Mouse (Mus musculus) CH12.LX (cell line): ENCODE measurements at regions not wholly inside any gene's neighbourhood (a gene's known extent, or its start where the extent isn't known, plus 50 kb on each side); places are given as distances from the start of the nearest gene placed in this dataset.

ENCODE experiments used
- DNase-seq: peaks from one replicate; pipeline ENCODE4 v3.0.0-alpha.2; 2013; ENCODE audit errors: extremely low read depth
- H3K27ac ChIP-seq: 2 replicates; pipeline ENCODE4 v1.5.1; 2012; ENCODE audit warnings: low read depth, mild to moderate bottlenecking, control low read depth, moderate library complexity; ENCODE audit not compliant: insufficient read depth
- H3K27me3 ChIP-seq: replicated peaks from 2 replicates; pipeline ENCODE3; 2012; ENCODE audit warnings: inconsistent platforms
- H3K36me3 ChIP-seq, 2 experiments: replicated peaks in 1 of 2; 2 replicates each; pipeline versions ENCODE3 to v1.6.1; 2012; ENCODE audit warnings: inconsistent platforms in 1 of 2, low read length in 1 of 2, mild to moderate bottlenecking in 1 of 2, mixed read lengths in 1 of 2, moderate library complexity in 1 of 2; ENCODE audit not compliant: control insufficient read depth in 1 of 2, insufficient read depth in 1 of 2
- H3K4me1 ChIP-seq, 2 experiments: 2 replicates each; pipeline ENCODE4 v1.6.1; 2012; ENCODE audit warnings: inconsistent platforms in 1 of 2, moderate library complexity in 1 of 2; ENCODE audit not compliant: insufficient read depth in 2 of 2, control insufficient read depth in 1 of 2
- H3K4me2 ChIP-seq: 2 replicates; pipeline ENCODE4 v1.6.1; 2012; ENCODE audit warnings: low read depth, mild to moderate bottlenecking, control low read depth; ENCODE audit not compliant: poor library complexity, insufficient read depth, severe bottlenecking
- H3K4me3 ChIP-seq, 3 experiments: fragments of 150-350 bp in 1 of 3; sonication (generic) in 1 of 3; replicated peaks in 1 of 3; 2 replicates each; pipeline versions ENCODE3 to v1.5.1; 2011 to 2012; ENCODE audit warnings: low read depth in 2 of 3, low read length in 2 of 3, mild to moderate bottlenecking in 2 of 3, moderate library complexity in 2 of 3, control low read depth in 1 of 3, improper control_type of control experiment in 1 of 3, inconsistent platforms in 1 of 3, mixed read lengths in 1 of 3; ENCODE audit not compliant: poor library complexity in 1 of 3
- H3K79me2 ChIP-seq: replicated peaks from 2 replicates; pipeline ENCODE4 v1.6.1; 2012; ENCODE audit warnings: mild to moderate bottlenecking, moderate library complexity; ENCODE audit not compliant: control insufficient read depth, poor library complexity, insufficient read depth, severe bottlenecking; ENCODE audit errors: extremely low read depth
- H3K9ac ChIP-seq: 2 replicates; pipeline ENCODE4 v1.6.1; 2012; ENCODE audit warnings: low read depth, mild to moderate bottlenecking, control low read depth, moderate library complexity; ENCODE audit not compliant: insufficient read depth
- H3K9me3 ChIP-seq: replicated peaks from 2 replicates; pipeline ENCODE3; 2012; ENCODE audit warnings: low read length, inconsistent platforms, mixed read lengths
- CHD1 ChIP-seq: IDR thresholded peaks from 2 replicates; pipeline ENCODE4 v1.6.1; 2012; ENCODE audit warnings: low read depth, low read length, improper control_type of control experiment, inconsistent platforms
- EP300 ChIP-seq: IDR thresholded peaks from 2 replicates; pipeline ENCODE4 v1.6.1; 2011; ENCODE audit warnings: low read length, improper control_type of control experiment
- GABPA ChIP-seq: IDR thresholded peaks from 2 replicates; pipeline ENCODE4 v1.6.1; 2012; ENCODE audit warnings: low read depth, low read length, improper control_type of control experiment, inconsistent platforms; ENCODE audit not compliant: insufficient replicate concordance
- JUND ChIP-seq: conservative IDR thresholded peaks from 2 replicates; pipeline ENCODE4 v1.6.1; 2011; ENCODE audit warnings: low read depth, low read length, improper control_type of control experiment
- KAT2A ChIP-seq: IDR thresholded peaks from 2 replicates; pipeline ENCODE4 v1.6.1; 2012; ENCODE audit warnings: low read length, improper control_type of control experiment, inconsistent platforms; ENCODE audit not compliant: insufficient replicate concordance
- MAFK ChIP-seq: IDR thresholded peaks from 2 replicates; pipeline ENCODE4 v1.6.1; 2011; ENCODE audit warnings: low read length, improper control_type of control experiment; ENCODE audit not compliant: insufficient replicate concordance
- MAX ChIP-seq: IDR thresholded peaks from 2 replicates; pipeline ENCODE4 v1.6.1; 2011; ENCODE audit warnings: low read length, improper control_type of control experiment
- MEF2A ChIP-seq: IDR thresholded peaks from 2 replicates; pipeline ENCODE4 v1.6.1; 2014; ENCODE audit warnings: low read depth, mild to moderate bottlenecking, inconsistent platforms, low read length, improper control_type of control experiment, borderline replicate concordance
- NELFE ChIP-seq: IDR thresholded peaks from 2 replicates; pipeline ENCODE4 v1.6.1; 2011; ENCODE audit warnings: low read depth, low read length, improper control_type of control experiment
- NRF1 ChIP-seq: IDR thresholded peaks from 2 replicates; pipeline ENCODE4 v1.6.1; 2014; ENCODE audit warnings: low read depth, mild to moderate bottlenecking, inconsistent platforms, low read length, improper control_type of control experiment, moderate library complexity
- POLR2A ChIP-seq: IDR thresholded peaks from 2 replicates; pipeline ENCODE4 v1.6.1; 2011; ENCODE audit warnings: low read depth, mild to moderate bottlenecking, improper control_type of control experiment, low read length
- POLR2AphosphoS2 ChIP-seq: IDR thresholded peaks from 2 replicates; pipeline ENCODE4 v1.6.1; 2011; ENCODE audit warnings: low read depth, low read length, improper control_type of control experiment
- SIN3A ChIP-seq: IDR thresholded peaks from 2 replicates; pipeline ENCODE4 v1.6.1; 2012; ENCODE audit warnings: low read length, improper control_type of control experiment, inconsistent platforms
- TBP ChIP-seq: conservative IDR thresholded peaks from 2 replicates; pipeline ENCODE4 v1.6.1; 2011; ENCODE audit warnings: low read depth, low read length, improper control_type of control experiment
- TCF12 ChIP-seq: IDR thresholded peaks from 2 replicates; pipeline ENCODE4 v1.6.1; 2014; ENCODE audit warnings: low read depth, mild to moderate bottlenecking, inconsistent platforms, low read length, improper control_type of control experiment
- UBTF ChIP-seq: IDR thresholded peaks from 2 replicates; pipeline ENCODE4 v1.6.1; 2012; ENCODE audit warnings: low read depth, mild to moderate bottlenecking, inconsistent platforms, low read length, improper control_type of control experiment, moderate library complexity
- USF1 ChIP-seq: IDR thresholded peaks from 2 replicates; pipeline ENCODE4 v1.6.1; 2014; ENCODE audit warnings: low read depth, mild to moderate bottlenecking, inconsistent platforms, low read length, improper control_type of control experiment
- USF2 ChIP-seq: conservative IDR thresholded peaks from 2 replicates; pipeline ENCODE4 v1.6.1; 2011; ENCODE audit warnings: low read depth, low read length, improper control_type of control experiment
- ZMIZ1 ChIP-seq: IDR thresholded peaks from 2 replicates; pipeline ENCODE4 v1.6.1; 2012; ENCODE audit warnings: low read depth, mild to moderate bottlenecking, inconsistent platforms, low read length, improper control_type of control experiment
- ZNF384 ChIP-seq: IDR thresholded peaks from 2 replicates; pipeline ENCODE4 v1.6.1; 2012; ENCODE audit warnings: low read depth, low read length, improper control_type of control experiment, inconsistent platforms
- dilution Hi-C: fragments of 300-500 bp; cut with MboI; formaldehyde crosslinking; loops from 2 replicates; pipeline ENCODE4 v1.14.3; 2020; ENCODE audit warnings: low sequenced_read_pairs; ENCODE audit not compliant: extremely low pct_unique_long_range_greater_than_20kb, extremely low pct_ligation_motif_present
- in situ Hi-C: fragments of 300-500 bp; cut with MboI; formaldehyde crosslinking; loops from 3 replicates; pipeline ENCODE4 v1.14.3; 2019; ENCODE audit warnings: low sequenced_read_pairs, low pct_ligation_motif_present, low pct_unique_long_range_greater_than_20kb, mixed read lengths

DNA sequence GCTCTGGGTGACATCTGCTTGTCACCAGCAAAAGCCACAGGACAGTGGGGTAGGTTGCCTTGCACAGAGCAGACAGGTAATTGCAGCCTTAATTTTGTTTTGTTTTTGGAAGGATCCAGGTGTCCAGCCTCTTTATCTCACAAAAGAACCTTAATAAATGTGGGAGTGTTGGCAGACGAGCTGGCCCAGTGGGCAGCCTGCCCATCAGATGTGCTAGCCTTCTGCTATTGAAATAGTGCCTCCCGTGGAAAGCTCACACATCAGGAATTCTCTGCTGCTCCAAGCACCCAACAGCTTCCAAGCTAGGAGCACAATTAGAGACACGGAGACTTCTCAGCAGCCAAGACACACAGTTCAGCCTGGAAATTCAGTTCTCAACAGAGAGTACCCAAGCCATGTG lies 246.0 kb upstream of the Bmp2 start:
- peaks cover 13% of the 10 kb centered on the region for H3K9me3 ChIP-seq
- H3K4me1 ChIP-seq: no peaks in the 10 kb centered on the region
- no peaks in the 10 kb centered on the region for H3K36me3 ChIP-seq
- no peak overlapping the region for H3K4me3 ChIP-seq
- H3K4me2 ChIP-seq: no peak overlapping the region
- in situ Hi-C loops: no loop called here
- TF ChIP-seq MAX (no peak), USF2 (no peak), MEF2A (no peak), EP300 (no peak)
- TF ChIP-seq, all 38 proteins: peak for 0
- Histone ChIP-seq H3K27me3 (no peaks in the 10 kb centered on the region), H3K79me2 (no peaks in the 10 kb centered on the region), H3K9ac (no peak overlapping the region), H3K27ac (no peak overlapping the region)
- no peak for DNase-seq
- dilution Hi-C loops: no loop called here

DNA sequence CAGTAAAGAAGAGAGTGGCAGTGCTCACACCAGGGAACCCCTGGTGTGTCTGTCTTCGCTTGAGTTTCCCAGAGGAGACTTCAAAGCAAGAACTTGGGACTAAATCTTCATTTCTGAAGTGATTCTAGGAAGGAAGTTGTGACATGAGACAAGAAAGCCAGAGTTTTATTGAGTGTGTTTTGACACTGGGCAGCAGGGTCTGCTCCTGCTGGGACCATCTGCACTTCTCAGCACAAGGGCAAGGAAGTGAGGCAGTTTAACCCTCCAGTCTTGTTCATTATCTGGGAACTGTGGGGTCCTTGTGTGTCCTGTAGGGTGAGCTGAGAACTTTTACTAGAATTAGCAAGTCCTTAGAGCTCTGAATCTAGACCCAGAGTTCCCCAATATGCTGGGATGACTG lies 241.0 kb upstream of the Bmp2 start:
- peaks cover 11% of the 10 kb centered on the region for H3K9me3 ChIP-seq
- TF ChIP-seq GABPA: no peak
- no peak for TF ChIP-seq CHD1
- no peak for TF ChIP-seq NELFE
- TF ChIP-seq TCF12: no peak
- TF ChIP-seq MAFK: no peak
- no peak for TF ChIP-seq POLR2AphosphoS2
- TF ChIP-seq USF1: no peak
- TF ChIP-seq KAT2A: no peak
- TF ChIP-seq JUND: no peak
- no peak for TF ChIP-seq NRF1
- TF ChIP-seq POLR2A: no peak
- TF ChIP-seq ZNF384: no peak
- TF ChIP-seq UBTF: no peak
- TF ChIP-seq TBP: no peak
- TF ChIP-seq SIN3A: no peak
- no peak for TF ChIP-seq ZMIZ1
- TF ChIP-seq, all 38 proteins: peak for 0
- Histone ChIP-seq H3K27me3 (no peaks in the 10 kb centered on the region), H3K9ac (no peak overlapping the region), H3K4me3 (no peak overlapping the region), H3K36me3 (no peaks in the 10 kb centered on the region), H3K27ac (no peak overlapping the region), H3K4me1 (no peaks in the 10 kb centered on the region), H3K79me2 (no peaks in the 10 kb centered on the region), H3K4me2 (no peak overlapping the region)
- dilution Hi-C loops (no loop called here), in situ Hi-C loops (no loop called here)
- DNase-seq: no peak
